Mouse (Mus musculus) layer of hippocampus, postnatal 10 days (tissue): ENCODE measurements around the gene Gm10337. TPM values are rescaled to one million over a fixed set of nuclear protein-coding genes. Genes with fewer than 3 reads are reported as not detected.
A peak's percentile ranks its signal among the peaks of the same experiment; 100 is the strongest.

Experiments used
- DNase-seq, 2 experiments: peaks; one replicate each; pipeline ENCODE4 v3.0.0; 2021; ENCODE audit warnings: low spot score in 2 of 2
- total RNA-seq, 2 experiments: library from RNA; stranded (reverse); gene quantifications; 2 replicates each; pipeline ENCODE4 v1.2.3; 2021

The Gm10337 gene
- total RNA-seq, 2 experiments from 2014 or later, result not detected

DNA sequence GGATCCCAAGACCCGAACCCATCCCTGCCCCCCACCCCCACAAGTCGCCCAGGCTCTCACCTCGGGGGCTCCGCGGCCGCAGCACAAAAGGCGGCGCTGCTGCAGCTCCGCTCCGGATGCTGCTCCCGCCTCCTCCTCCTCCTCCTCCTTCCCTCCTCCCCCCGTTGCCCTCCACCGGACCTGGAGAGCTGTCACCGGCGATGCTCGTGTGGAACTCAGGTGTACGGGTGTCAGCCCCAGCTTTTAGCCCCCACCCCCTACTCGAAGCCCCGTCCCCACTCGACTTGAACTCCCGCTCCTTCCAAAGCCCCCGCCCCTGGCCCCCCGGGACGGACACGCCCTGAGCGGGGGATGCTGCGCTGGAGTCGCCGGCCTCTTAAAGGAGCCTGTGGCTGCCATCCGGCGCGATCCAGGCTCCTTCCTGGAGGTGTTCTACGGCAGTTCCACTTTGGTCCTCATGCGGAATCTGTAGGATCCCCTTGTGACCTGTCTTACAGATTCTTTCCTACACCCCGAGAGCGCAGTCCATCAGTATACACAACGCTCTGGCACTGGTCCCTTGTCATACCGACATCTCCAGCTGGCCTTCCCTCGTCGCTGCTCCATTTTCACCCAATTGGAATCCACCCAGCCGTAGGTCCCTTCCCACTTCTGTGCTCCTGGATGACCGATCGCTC, 13.3 kb downstream of the Gm10337 start, which contains the start of gene Map3k12:
Map3k12 (minus strand) TSS at position 337 of the 677 bp plus-strand sequence.
- DNase-seq, result peak; percentile 76 to 82

DNA sequence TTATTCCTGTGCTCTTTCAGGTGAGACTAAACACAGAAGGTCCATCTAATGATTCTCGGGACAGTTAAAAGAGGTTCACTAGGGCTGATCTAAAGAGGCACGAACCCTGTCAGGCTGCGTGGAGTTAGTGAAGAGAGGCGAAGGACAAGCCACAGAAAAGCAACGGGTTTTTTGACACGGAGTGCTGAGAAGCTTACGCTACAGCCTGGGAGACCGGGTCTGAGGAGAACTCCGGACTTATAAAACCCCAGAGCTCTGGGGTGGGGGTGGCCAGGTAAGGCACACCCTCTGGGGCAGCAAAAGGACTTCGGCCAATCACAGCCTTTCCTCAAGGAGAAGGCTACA, 14.1 kb downstream of the Gm10337 start:
- no peak for DNase-seq

DNA sequence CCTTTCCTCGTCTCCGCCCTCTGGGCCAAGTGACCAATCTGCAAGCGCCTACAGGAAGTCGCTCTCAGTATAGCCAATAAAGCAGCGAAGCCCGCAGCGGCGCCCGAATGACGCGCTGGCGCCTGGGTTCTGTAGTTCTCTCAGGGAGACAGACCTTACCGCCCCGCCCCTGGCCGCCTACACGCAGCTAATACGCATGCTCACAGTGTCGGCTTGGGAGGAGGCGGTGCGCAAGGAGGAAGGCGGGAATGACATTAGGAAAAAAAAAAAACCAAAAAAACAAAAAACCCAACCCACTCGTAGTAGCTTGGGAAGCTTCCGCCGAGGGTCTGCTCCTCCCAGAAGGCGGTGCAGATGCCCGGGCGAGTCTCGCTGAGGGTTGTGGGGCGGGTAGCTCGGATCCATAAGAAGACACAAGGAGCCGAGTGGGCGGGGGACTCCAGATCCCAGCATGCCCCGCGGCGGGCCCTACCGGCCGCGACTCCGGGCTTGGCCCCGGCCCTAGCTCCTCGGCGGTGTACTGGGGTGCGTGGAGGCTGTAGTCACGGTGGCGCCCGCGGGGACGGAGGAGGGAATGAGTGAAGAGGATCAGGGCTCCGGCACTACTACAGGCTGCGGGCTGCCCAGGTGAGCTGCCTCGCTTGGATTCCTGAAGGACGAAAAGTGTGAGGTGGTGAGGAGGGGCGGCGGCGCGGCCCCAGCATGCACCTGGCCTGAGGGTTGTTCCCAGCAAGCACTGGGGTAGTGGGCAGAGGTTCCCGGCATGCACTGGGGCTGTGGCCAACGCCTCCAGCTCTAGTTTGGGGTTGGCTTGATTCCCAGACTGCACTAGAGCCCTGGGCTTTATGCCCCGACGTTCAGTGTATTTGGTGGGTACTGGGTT, 14.7 kb downstream of the Gm10337 start, which contains the start of gene Tarbp2:
Tarbp2 (plus strand) TSS at position 217 of the 883 bp plus-strand sequence.
- DNase-seq, result peak; percentile 98 to 99

- no peak for DNase-seq
These were observed 15.3 kb downstream of the Gm10337 start for GRCm38 (mm10) chr15:102518859-102519201.

DNA sequence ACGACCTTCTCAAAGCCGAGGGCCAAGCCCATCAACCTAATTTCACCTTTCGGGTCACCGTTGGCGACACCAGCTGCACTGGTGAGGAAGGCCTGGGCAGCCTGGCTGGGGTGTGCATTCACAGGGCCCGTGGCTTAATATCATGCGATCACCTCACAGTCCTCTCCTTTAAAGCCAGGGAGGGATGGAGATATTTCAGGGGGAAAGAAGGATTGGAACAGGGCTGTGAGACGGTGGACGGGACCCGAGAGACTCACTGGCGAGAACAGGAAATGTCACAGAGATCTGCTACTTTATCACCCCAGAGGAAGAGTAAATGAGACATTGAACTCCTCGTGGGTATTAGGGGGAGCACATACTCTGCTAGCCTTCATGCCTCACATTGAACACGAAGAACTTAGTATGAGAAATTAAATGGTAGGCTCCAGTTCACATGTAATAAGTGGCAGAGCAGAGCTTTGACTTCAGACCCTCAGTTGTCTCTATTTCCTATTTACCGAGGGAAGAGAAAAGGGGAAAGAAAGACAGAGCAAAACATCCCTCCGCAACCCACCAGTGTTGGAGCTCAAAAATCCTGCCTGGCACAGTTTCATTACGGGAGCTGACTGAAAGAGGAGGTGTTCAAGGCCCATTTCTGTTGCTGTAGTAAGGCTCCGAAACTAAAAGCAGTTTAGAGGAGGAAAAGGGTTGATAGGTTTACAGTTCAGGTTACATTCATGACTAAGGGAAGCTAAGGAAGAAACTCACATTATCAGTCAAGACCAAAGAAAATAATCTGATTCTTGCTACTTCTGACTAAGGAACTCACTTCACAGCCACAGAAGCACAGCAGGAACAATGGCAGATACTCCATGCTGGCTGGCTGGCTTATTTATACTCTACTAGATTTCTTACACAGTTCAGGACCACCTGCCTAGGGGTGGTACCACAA, 16.0 kb downstream of the Gm10337 start:
- no peak for DNase-seq

GRCm38 (mm10) chr15:102520416-102520815, 16.9 kb downstream of the Gm10337 start:
- no peak for DNase-seq

GRCm38 (mm10) chr15:102521480-102521879, 18.0 kb downstream of the Gm10337 start:
- no peak for DNase-seq

DNA sequence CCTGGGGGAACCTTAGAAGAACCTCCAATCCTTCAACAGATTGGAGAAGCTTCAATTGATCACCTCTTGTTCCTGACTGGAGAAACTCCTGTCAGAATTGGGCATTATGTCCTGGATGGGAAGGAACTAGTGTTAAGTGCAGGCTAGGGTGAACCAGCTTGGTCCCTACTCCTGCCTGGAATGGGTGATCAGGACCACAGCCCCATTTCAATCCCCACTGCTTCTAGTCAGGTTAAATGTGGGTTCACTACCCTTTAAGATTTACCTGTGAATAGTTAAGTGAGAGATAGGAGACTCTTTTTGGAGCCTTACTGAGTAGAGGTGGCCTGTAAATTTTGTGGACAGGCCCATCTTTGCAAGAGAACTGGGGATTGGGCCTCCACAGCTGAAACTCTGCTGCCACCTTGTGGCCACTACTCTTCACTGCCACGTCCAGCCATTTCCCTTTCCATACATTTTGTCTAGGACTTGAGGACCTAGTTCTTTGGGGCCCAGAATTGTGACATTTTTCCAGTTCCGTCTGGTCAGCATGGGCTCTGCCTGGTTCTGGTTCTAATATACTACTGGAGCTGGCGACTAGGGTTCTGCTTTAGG, 21.5 kb downstream of the Gm10337 start, which contains the start of gene Npff:
Npff (minus strand) TSS at position 51 of the 594 bp plus-strand sequence.
- peak; percentile 84 to 85 for DNase-seq

DNA sequence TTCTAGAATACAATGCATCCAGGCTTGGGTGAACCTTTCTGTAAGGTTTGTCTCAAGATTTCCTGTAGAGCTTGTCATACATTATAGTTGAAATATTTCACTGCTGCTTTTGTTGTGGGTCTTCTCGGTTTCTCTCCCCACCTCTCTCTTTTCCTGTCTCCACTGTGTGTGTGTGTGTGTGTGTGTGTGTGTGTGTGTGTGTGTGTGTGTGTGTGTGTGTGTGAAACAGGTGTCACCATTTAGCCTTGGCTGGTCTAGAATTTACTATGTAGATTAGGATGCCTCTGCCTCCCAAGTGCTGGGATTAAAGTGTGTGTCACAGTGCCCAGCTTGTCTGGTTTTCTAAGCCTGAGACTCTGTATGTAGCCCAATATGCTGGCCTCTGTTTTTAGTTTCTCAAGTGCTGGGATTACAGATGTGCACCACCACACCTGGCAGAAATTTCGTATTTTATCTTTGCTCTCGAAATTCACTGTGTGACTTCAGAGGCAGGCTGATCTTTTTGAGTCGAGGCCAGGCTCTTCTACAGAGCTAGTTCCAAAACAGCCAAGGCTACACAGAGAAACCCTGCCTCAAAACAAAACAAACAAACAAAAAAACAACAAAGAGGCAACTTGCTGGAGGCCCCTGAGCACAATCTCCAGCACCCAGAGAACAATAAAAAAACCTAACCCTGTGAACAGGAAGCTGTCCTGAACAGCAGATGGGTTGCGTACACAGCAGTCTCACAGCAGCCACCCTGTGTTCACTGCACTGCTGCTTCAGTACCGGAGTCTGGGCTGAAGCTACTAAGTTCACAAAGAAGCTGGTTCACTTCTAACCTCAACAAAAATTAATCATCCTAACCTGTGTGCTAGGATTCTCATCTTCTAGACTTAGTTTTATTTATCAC, 22.8 kb downstream of the Gm10337 start:
- no peak for DNase-seq

DNA sequence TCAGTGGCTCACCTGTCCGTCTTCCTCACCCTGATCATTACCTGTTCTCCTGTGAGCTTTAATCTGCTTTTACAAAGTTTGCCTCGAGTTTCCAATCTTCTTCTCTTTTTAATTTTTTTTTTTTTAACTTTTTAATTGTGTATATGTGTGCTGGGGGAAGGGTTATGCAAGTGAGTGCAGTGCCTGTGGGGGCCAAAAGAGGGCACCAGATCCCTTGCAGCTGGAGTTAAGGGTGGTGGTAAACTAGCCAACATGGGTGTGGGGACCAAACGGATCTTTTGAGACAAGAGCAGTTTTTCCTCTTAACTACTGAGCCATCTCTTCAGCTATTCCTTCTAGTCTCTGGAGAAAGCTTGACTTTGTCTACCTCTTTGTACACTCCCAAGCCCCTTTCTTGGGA, 24.4 kb downstream of the Gm10337 start:
- no peak for DNase-seq

- DNase-seq, result no peak
These were observed 24.9 kb downstream of the Gm10337 start for GRCm38 (mm10) chr15:102528396-102528795.

GRCm38 (mm10) chr15:102530566-102530965, 27.0 kb downstream of the Gm10337 start:
- no peak for DNase-seq

- DNase-seq, result no peak
These were observed 28.1 kb downstream of the Gm10337 start for GRCm38 (mm10) chr15:102531586-102531985.

DNA sequence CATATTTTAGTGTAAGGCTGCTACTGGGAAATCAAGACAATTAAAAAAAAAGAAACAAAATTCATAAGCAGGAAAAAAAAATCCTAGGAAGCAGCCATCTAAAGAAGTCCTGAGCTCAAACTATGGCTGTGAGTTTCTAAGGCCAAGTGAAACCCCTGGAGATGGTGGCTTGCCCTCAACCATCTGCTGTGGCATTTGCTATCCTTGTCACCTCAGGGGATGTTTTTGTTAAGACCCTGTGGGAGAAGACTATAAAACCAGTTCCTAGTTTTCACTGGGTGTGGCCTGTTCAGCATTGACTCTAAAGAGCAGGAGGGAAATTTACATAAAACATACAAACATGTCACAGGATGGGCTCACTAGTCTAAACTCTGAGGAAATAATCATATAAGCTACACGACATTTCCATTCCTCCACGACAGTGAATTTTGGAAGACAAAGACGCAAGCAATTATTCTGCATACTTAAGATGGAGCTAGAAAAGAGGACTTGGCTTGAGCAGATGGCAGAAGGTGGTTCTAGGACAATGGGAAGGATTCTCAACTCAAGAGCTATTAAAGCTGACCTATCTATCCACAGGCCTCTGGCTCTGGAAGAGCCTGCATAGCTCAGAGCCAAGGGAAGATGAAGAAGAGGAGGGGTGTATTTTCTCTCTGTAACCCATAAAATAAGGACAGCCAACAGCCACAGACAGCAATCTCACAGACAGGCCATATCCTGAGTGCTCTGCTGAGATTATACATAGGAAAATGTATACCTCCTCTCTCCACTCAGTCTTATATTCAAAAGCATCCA, 28.8 kb downstream of the Gm10337 start:
- no peak for DNase-seq

DNA sequence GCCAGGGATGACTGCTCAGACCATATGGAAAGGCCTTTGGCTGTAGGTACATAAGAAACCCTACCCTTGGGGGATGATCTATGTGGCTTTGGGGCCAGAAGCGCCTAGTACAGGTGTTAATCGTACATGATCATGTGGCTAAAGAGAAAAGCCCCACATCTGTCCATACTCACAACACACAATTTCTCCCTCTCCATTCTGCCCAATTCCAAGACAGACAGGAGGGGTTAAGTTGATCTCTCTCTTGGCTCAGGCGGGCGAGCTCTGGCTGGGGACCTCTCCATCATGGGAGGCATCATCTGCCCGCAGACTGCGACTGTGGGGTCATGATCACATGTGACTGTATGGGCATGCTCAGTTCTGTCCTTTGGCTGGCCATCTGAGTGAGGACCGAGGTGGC, 30.4 kb downstream of the Gm10337 start:
- DNase-seq, result no peak

DNA sequence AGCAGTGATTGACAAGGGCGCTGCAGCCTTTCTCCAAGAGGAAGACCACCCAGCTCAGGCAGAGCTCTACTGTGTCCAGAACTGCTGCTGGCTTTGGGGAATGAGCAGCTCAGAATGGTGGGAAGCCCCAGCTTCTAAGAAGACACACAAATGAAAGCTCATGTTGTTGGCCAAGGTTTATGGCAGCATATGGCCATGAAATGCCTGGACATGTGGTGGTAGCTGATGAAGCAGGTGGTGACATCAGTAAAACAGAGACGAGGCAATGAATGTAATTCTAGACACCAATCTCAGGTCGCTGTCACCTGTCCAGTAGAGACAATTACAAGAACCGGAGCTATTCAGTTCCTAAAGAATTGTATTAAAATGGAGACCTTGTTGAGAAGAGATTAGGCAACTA, 41.3 kb downstream of the Gm10337 start:
- peak in 1 of 2 experiments; percentile 35 for DNase-seq

- DNase-seq, result no peak
These were observed 42.7 kb downstream of the Gm10337 start for GRCm38 (mm10) chr15:102546246-102546645.

DNA sequence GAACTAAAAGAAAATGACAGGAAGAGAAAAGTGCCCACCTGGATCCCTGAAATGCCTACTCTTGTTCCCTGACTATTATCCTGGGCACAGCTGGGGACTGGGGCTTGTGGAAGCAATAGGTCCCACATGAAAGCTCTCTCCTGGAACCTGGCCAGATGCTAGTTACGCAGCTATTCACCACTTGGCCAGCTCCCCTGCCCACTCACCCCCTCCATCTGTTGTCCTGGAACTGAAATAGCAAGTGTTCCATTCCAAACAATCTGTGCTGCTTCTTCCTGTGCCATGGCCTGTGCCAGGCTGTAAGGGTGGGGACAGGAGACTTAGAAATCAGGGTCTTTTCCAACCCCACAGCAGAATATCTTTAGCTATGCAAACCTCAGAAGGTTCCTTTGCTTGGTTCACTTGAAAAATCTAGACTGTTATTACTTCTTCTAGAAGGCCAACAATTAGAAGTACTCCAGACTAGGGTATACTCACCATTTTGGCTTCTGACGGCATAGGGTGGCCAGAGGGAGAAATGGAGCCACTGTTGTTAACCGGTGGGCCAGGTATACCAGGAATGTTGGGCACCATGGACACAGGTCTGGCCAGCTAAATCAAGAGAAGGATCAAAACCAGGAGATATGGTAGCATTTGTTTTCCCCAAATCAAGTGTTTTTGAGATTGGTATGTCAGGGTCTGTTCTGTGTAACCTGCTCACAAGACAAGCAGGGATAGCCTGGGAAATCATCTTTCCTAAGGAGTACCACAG, 43.3 kb downstream of the Gm10337 start:
- DNase-seq, result peak; percentile 80 to 84
